Mouse (Mus musculus) megakaryocyte-erythroid progenitor cell, adult 5 weeks (primary cell): ENCODE results near the gene Papln. TPM values are rescaled to one million over a fixed set of nuclear protein-coding genes. Genes with fewer than 3 reads are reported as not detected.

Source experiments
- polyA plus RNA-seq: library from polyadenylated mRNA; stranded (reverse); fragments of >175 nt; gene quantifications from 2 replicates; pipeline ENCODE4 v1.2.3, GENCODE M21; 2012

Gene Papln
- 0.01 and 0.02 TPM in 2 replicates for polyA plus RNA-seq

GRCm38 (mm10) chr12:83763311-83764043 lies at the start of gene Papln:
Papln (plus strand) TSS chr12:83763634.

Other genes starting within 250 kb of the Papln start
- gene Dcaf4, start 243.2 kb upstream of the Papln start, polyA plus RNA-seq, result 15.0 and 19.9 TPM in 2 replicates
- gene Zfyve1, start 166.4 kb upstream of the Papln start, polyA plus RNA-seq, result 9.6 and 9.8 TPM in 2 replicates
- 45.6 and 66.7 TPM in 2 replicates for gene Rbm25, start 132.4 kb upstream of the Papln start, polyA plus RNA-seq
- gene Psen1, start 75.5 kb upstream of the Papln start, polyA plus RNA-seq, result 24.8 and 26.0 TPM in 2 replicates
- 12.8 and 16.1 TPM in 2 replicates for gene Numb, start 158.3 kb downstream of the Papln start, polyA plus RNA-seq
- 46.2 and 48.3 TPM in 2 replicates for gene Riox1, start 187.0 kb downstream of the Papln start, polyA plus RNA-seq
- gene Heatr4, start 221.2 kb downstream of the Papln start, polyA plus RNA-seq, result 0.03 TPM in 1 of 2 replicates, not detected in the other
- 10.3 and 10.9 TPM in 2 replicates for gene Acot2, start 224.2 kb downstream of the Papln start, polyA plus RNA-seq
- 6.9 and 7.1 TPM in 2 replicates for gene Acot1, start 245.9 kb downstream of the Papln start, polyA plus RNA-seq